ENCODE assay signal across 8 mouse cellular contexts in the genomic region with DNA sequence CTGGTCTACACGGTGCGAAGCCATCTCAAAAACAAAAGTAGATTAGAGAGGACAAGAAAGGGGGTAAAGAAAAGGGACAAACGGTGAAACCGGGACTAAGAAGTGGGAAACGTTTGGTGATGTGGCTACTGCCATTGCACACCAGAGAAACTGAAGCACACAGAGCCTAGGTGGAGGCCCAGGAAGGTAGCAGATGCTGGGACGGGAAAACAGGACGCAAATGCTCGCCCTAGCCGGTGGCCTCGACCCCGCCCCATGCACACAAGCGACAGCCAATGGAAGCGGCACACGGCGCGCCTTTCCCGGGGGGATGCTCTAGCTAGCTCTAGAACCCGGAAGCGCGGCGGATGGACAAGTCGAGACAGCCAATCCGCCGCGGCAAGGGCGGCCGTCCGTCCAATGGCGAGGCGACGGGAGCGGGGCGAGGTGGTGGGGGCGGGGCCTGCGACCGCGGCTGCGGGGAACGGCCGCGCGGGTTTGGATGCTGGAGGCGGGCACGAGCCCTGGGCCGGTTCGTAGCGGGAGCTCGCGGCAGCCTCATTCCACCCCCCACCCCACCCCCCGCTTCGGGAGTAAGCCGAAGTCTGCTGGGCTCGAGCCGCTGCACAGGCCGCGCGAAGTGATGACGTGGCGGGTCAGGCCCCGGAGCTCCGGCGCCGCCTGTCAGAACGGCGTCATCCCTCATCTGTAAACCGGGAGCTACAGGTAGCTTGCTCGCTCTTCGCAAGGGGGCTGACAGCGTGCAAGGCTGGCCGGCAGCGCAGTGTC. TPM values are rescaled to one million over a fixed set of nuclear protein-coding genes. Genes with fewer than 3 reads are reported as not detected.
DNase-seq lines count a peak whose midpoint lies in the region; ATAC-seq and TF ChIP-seq lines count a peak whose summit lies in the region.

TSS of gene Ficd (plus strand) at position 459 of the 768 bp plus-strand sequence.

- under 1% methylated on average over 51 of the region's 71 CpGs for WGBS in forebrain, embryonic 13.5 days
- WGBS in large intestine, adult 2 months = under 1% methylated on average over 71 of the region's 71 CpGs
- under 1% methylated on average over 69 of the region's 71 CpGs for WGBS in liver, postnatal 0 days (ENCODE audit: insufficient replicate concordance)
- WGBS in neural tube, embryonic 14.5 days = 1% methylated on average over 70 of the region's 71 CpGs

- H3K4me1 ChIP-seq in ES-Bruce4 (ENCODE audit: control insufficient read depth, insufficient read depth, low read length) = no peaks in the 10 kb centered on the region
- H3K4me1 ChIP-seq in forebrain, embryonic 13.5 days = peaks cover 20% of the 10 kb centered on the region
- peaks cover 15% of the 10 kb centered on the region for H3K4me1 ChIP-seq in liver, postnatal 0 days (ENCODE audit: insufficient read depth)
- H3K4me1 ChIP-seq in neural tube, embryonic 14.5 days (ENCODE audit: control insufficient read depth, insufficient read depth, low read length) = peaks cover 12% of the 10 kb centered on the region

- peak; percentile 69 for TF ChIP-seq POLR2A in ES-Bruce4 (IDR thresholded peaks at IDR 0.05; ENCODE audit: insufficient read depth, low read length)

- H3K27me3 ChIP-seq in ES-Bruce4 (ENCODE audit: control insufficient read depth, insufficient read depth, low read length, poor library complexity, severe bottlenecking) = no peaks in the 10 kb centered on the region
- H3K27me3 ChIP-seq in forebrain, embryonic 13.5 days = no peaks in the 10 kb centered on the region
- no peaks in the 10 kb centered on the region for H3K27me3 ChIP-seq in liver, postnatal 0 days (ENCODE audit: insufficient read depth, low read length)
- H3K27me3 ChIP-seq in neural tube, embryonic 14.5 days (ENCODE audit: control insufficient read depth, insufficient read depth, low read length) = no peaks in the 10 kb centered on the region

- intact Hi-C loops in heart, postnatal 10 days (cut with DNase I) = no loop called here

- H3K4me2 ChIP-seq in forebrain, embryonic 13.5 days = peak within 1 kb of the TSS; percentile 68
- peak within 1 kb of the TSS; percentile 88 for H3K4me2 ChIP-seq in liver, postnatal 0 days (ENCODE audit: low read depth, low read length)
- peak within 1 kb of the TSS; percentile 70 for H3K4me2 ChIP-seq in neural tube, embryonic 14.5 days (ENCODE audit: low read depth, low read length)

- H3K27ac ChIP-seq in ES-Bruce4 (ENCODE audit: insufficient read depth, low read length) = peak within 1 kb of the TSS; percentile 90
- peak within 1 kb of the TSS; percentile 95 for H3K27ac ChIP-seq in forebrain, embryonic 13.5 days
- H3K27ac ChIP-seq in liver, postnatal 0 days (ENCODE audit: low read depth) = peak within 1 kb of the TSS; percentile 88
- peak within 1 kb of the TSS; percentile 95 for H3K27ac ChIP-seq in neural tube, embryonic 14.5 days (ENCODE audit: low read depth, low read length)

- no peak for TF ChIP-seq CTCF in ES-Bruce4 (IDR thresholded peaks at IDR 0.05; ENCODE audit: low read depth, low read length)
- no peak for TF ChIP-seq CTCF in liver, postnatal 0 days (IDR thresholded peaks at IDR 0.05; ENCODE audit: low read depth)

- H3K9ac ChIP-seq in ES-Bruce4 (ENCODE audit: low read depth, poor library complexity, severe bottlenecking) = peak within 1 kb of the TSS; percentile 70
- peak within 1 kb of the TSS; percentile 71 for H3K9ac ChIP-seq in forebrain, embryonic 13.5 days
- H3K9ac ChIP-seq in liver, postnatal 0 days (replicated peaks) = peak within 1 kb of the TSS; percentile 61
- peak within 1 kb of the TSS; percentile 58 for H3K9ac ChIP-seq in neural tube, embryonic 14.5 days (replicated peaks; ENCODE audit: low read depth, low read length)

- H3K4me3 ChIP-seq in ES-Bruce4 (ENCODE audit: low read depth, low read length) = peak within 1 kb of the TSS; percentile 72
- peak within 1 kb of the TSS; percentile 63 for H3K4me3 ChIP-seq in forebrain, embryonic 13.5 days
- peak within 1 kb of the TSS; percentile 60 for H3K4me3 ChIP-seq in liver, postnatal 0 days (ENCODE audit: low read depth, low read length)
- H3K4me3 ChIP-seq in neural tube, embryonic 14.5 days (ENCODE audit: low read depth, low read length) = peak within 1 kb of the TSS; percentile 50

- no peak for TF ChIP-seq EP300 in ES-Bruce4 (IDR thresholded peaks at IDR 0.05; ENCODE audit: insufficient read depth, low read depth, low read length)
- no peak for TF ChIP-seq EP300 in liver, postnatal 0 days (IDR thresholded peaks at IDR 0.05; ENCODE audit: low read depth)

- H3K36me3 ChIP-seq in ES-Bruce4 (ENCODE audit: control insufficient read depth, insufficient read depth, low read length, poor library complexity, severe bottlenecking) = no peaks in the 10 kb centered on the region
- H3K36me3 ChIP-seq in forebrain, embryonic 13.5 days (ENCODE audit: poor library complexity, severe bottlenecking) = peaks cover 31% of the 10 kb centered on the region
- peaks cover 27% of the 10 kb centered on the region for H3K36me3 ChIP-seq in liver, postnatal 0 days (replicated peaks; ENCODE audit: insufficient read depth, low read length)
- H3K36me3 ChIP-seq in neural tube, embryonic 14.5 days (ENCODE audit: control insufficient read depth, insufficient read depth, low read length) = peaks cover 21% of the 10 kb centered on the region

- no peaks in the 10 kb centered on the region for H3K9me3 ChIP-seq in ES-Bruce4 (replicated peaks; ENCODE audit: control insufficient read depth, insufficient read depth, low read length, poor library complexity, severe bottlenecking)
- H3K9me3 ChIP-seq in forebrain, embryonic 13.5 days (replicated peaks) = no peaks in the 10 kb centered on the region
- H3K9me3 ChIP-seq in liver, postnatal 0 days (ENCODE audit: low read length) = no peaks in the 10 kb centered on the region
- H3K9me3 ChIP-seq in neural tube, embryonic 14.5 days (ENCODE audit: control insufficient read depth, low read length) = no peaks in the 10 kb centered on the region

- ATAC-seq in cerebellum, adult (ENCODE audit: insufficient number of reproducible peaks, low FRiP score, low TSS enrichment) = peak; percentile 94
- ATAC-seq in forebrain, embryonic 13.5 days = peak; percentile 98
- ATAC-seq in liver, postnatal 0 days = peak; percentile 96
- peak; percentile 97 for ATAC-seq in neural tube, embryonic 14.5 days (ENCODE audit: low read depth)

- peak; percentile 94 to 95 for DNase-seq in heart, postnatal 10 days
- peak; percentile 87 for DNase-seq in large intestine, adult 2 months (ENCODE audit: low read depth, low spot score)
- peak; percentile 97 for DNase-seq in liver, postnatal 0 days
- DNase-seq in testis, postnatal 10 days (ENCODE audit: low spot score) = peak; percentile 94

RNA-seq across cellular contexts. Expression of gene Ficd, which starts in this region (rescaled TPM):
- 2.8 and 3.4 TPM in 2 replicates for polyA plus RNA-seq in ES-Bruce4 (2011; ENCODE audit: insufficient read depth, insufficient read length, low read depth, missing spikeins)
- polyA plus RNA-seq in forebrain, embryonic 13.5 days (2015; fragmentation: Nextera tagmentation; extraction: Ambion mirVana) = 5.6 and 5.8 TPM in 2 replicates
- 1 to 10 TPM; 5.4 to 5.8 TPM for total RNA-seq in heart, postnatal 10 days (2021)
- 4.3 and 5.8 TPM in 2 replicates for polyA plus RNA-seq in large intestine, adult 2 months (2012; rRNA removed)
- 2.6 and 2.8 TPM in 2 replicates for polyA plus RNA-seq in liver, postnatal 0 days (2015; fragmentation: Nextera tagmentation; extraction: Ambion mirVana)
- polyA plus RNA-seq in neural tube, embryonic 14.5 days (2014; fragmentation: Nextera tagmentation; extraction: Ambion mirVana) = 6.3 and 7.3 TPM in 2 replicates

Comparison
In these comparisons a context has a peak if more than half of its experiments do, and no peak if none do; other contexts are left out.
1. Peak in every context shown above with its lines: DNase-seq, ATAC-seq, H3K4me3 ChIP-seq and H3K27ac ChIP-seq.